Mouse (Mus musculus) spleen, adult 18-20 months (tissue): Measurements from ENCODE around the gene Gm8882.
"Not testable (repeated sequence)": the region's sequence is repeated elsewhere in the genome, so short reads cannot be mapped to it uniquely, and the experiment has no call there.

Experiments used
- DNase-seq, 2 experiments: peaks; one replicate each; pipeline ENCODE4 v3.0.0; 2022; ENCODE audit warnings: mixed read lengths in 2 of 2

Gm8882 gene

GRCm38 (mm10) chr6:132364034-132364433 lies at the start of gene Gm8882:
Gm8882 (minus strand) TSS chr6:132364134.
- not testable (repeated sequence) for DNase-seq

- not testable (repeated sequence) for DNase-seq
Observed at GRCm38 (mm10) chr6:132314657-132315056, 49.3 kb downstream of the Gm8882 start, which contains the start of gene Prpmp5. Prpmp5 (minus strand) TSS chr6:132314757.
